Mouse (Mus musculus): ENCODE measurements around the gene Hoxc13.

The Hoxc13 gene

DNA sequence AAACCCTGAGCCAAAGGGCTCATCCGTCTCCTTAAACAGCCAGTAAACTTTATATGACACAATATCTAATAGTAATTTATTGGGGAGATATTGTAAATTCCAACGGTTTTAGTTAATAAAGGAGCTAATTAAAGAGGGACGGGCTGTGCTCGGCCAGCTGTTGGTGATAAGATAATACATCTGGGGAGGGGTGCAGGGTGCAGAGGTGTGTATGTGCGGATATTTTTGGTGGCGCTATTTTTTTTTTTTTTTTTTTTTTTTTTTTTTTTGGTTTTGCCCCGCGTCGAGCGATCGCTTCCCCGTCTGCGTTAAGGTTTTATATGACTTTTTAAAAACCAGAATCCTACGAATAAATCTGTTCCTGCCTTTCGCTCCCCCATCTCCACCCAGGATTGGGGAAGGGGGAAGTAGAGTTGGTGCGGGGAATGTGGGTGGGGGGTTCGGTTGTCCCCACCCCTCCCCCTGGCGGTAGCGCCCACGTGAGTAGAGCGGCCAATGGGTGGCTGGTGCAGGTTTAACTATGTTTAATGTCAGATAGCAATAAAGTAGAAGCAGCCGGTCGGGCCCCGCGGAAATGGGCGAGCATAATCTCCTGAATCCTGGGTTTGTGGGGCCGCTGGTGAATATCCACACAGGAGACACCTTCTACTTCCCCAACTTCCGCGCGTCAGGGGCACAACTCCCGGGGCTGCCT is 15.5 kb downstream of the Hoxc13 start, which contains the start of gene Hoxc12:
Gene Hoxc12, plus strand, starts transcription at position 479 of the 694 bp plus-strand sequence.
- DNase-seq (ENCODE audit: low spot score): no peak

DNA sequence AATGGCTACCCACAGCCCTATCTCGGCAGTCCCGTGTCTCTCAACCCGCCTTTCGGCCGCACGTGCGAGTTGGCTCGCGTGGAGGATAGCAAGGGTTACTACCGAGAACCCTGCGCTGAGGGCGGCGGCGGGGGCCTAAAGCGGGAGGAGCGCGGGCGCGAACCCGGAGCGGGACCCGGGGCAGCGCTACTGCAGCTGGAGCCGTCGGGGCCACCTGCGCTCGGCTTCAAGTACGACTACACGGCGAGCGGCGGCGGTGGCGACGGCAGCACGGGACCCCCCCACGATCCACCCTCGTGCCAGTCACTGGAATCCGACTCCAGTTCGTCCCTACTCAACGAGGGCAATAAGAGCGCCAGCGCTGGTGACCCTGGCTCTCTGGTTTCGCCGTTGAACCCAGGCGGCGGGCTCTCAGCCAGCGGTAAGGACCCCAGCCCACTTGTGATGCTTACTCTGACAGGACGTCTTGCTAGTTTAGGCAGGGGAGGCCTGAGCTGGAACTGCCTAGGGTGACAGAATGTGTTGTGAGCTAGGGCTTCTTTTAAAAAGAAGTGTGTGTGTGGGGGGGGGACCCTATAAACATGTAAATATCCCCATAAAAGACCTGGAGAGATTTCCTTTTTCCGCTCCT is 16.2 kb downstream of the Hoxc13 start:
- no peak for DNase-seq (ENCODE audit: low spot score)

DNA sequence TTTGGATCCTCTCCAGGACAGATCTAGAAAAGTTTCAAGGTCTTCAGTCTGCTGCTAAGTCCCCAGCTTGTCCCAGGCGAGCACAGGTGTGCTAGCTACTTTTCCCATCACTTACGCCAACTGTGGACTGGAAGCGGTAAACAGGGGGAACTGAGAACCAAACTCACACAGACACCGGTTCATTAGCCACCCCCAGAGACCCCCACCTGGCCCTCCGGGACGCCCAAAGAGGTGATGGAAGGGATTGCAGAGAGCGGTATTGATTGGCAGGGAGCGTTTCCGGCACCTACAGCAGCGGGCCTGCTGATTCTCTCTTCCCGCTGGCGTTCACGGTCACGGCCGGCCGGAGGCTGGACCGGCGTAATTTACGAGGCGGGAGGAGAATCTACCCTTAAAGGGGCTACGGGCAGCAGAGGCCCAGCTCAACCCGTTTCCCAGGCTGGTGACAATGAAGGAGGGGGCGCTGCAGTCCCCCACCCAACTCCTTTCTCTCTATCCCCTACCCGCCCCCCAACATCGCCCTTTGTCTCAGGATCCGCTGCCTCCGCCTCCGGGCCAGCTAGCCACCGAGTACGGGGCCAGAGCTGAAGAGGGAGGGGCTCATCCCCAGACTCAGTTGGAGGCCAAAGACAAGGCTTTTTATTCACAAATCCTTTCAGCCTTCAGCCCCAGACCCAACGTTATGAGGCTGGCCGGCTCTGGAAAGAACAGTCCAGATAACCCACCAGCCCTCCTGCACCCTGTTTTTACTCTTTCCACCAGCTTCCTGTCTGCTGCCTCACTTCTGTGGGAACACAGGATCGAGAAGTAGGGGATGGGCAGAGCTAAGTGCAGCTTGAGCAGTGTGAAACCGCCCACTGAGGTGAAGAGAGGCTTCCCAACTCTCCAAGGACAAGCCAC is 18.6 kb downstream of the Hoxc13 start:
- no peak for DNase-seq (ENCODE audit: low spot score)

DNA sequence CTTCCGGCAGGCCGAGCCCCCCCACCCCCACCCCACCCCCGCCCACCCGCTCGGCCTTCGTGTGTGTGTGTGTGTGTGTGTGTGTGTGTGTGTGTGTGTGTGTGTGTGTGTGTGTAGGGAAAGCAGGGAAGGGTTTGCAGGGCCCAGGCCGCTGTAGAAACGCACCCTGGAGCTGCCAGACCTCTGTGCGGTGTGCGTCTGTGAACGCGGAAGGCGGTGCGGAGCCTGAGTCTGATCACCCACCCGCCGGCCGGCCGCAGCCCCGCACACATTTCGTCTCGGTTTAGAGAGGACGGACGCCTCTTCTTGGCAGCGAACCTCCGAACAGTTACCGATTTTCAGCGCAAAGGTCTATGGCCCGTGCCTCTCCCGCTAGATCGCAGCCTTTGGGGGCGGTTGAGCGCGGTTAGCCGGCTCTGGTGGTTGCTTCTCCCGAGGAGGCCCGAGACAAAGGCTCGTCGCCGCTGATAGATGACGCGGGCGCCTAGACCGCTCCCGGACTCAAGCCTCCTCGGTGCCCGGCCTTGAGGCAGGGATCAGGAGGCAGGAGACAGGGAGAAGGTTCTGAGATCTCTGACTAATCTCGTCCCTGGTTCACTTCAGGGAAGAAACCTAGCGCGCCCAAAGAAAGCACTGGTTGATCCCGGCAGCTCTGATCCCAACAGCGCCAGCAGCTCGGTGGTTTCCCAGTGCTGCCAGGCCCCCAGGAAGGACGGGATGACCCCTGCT is 22.0 kb downstream of the Hoxc13 start:
- DNase-seq (ENCODE audit: low spot score): no peak

DNA sequence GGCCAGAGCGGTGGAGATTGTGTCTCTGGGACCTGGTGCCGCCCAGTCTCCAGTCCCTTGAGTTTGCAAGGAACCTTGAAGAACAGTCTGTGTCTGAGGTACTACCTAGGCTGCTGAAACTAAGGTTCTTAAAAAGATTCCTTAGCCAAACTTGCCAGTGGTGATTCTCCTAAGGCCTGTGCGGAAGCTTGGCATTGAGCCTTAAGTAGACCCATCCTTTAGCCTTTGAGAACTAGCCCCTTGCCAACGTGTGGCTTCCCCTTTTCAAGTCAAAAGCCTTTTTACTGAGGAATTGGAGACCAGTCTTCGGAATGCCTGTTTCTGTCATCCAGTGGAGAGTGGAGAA is 22.5 kb downstream of the Hoxc13 start:
- no peak for DNase-seq (ENCODE audit: low spot score)

DNA sequence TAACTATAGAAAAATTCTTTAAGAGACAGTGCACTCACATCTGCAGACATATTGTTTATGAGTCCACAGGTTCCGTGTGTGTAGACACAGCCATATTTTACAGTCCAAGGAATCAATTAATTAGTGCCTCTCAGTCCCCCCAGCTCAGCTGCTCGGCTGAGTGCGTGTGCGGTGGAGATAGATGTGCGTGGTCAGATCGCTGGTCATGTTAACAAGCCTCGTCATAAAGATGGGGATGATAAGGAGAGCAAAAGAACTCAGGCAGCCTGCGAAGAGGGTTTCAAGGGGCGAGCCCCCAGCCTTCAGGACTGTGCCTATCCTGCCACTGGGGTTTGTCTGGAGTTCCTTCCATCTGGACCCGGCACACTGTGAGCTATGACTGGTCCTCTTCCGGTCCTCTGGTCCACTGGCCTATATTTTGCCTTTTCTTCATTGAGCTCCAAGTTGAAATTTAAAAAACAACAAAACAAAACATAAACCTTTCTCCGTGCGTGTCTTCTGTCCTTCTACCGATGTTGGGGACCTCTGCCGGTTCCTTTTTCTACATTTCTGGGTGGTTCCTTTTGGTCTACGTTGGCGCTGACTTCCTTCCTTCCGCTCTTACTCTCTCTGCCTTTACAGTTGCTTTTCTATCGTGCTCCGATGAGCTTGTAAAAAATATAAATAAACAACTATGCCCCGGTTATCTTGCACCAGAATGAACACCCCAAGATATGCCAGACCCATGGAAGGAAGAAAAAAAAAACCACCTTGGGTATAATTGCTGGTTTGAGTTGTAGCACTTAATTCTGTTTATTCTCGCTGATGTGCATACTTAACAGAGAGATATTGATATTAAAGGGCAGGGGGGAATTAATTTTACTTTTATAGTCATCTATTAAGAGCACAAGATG is 24.5 kb downstream of the Hoxc13 start:
- DNase-seq (ENCODE audit: low spot score): no peak

DNA sequence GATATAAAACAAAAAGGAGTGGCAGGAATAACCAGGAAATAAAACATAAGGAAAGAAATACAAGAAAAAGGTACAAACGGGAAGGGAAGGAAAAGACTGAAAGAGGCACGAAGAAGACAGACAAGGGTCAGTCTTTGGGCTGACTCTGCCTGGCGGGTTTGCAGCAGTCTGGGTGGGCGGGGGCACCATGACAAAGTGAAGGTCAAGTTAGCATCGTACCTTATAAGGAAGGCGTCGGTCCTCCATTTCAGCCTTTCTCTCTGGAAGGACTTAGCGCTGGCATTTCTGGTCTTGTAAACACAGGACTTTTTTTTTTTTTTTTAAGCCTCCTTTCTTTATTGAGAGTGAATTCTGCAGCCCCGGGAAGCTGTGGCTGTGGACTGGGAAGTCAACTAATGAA is 26.4 kb downstream of the Hoxc13 start:
- no peak for DNase-seq (ENCODE audit: low spot score)

DNA sequence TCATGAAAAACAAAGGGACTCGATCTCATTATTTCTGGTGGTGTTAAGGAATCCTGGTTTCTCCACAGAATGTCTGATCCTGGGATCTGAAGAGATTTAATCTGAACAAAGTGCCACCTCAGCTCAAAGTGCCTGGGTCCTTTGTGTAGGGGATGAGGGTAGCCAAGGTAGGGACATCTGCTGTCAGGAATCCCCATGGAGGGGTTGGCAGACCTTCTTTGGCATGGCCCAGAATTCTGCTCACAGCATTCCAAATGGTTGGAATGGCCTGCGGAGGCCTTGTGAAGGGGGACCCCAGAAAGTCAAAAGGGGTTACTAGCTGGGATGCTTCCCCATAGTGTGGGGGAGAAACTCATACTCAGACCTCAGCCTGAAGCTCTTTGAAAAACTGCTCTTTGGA is 27.9 kb downstream of the Hoxc13 start:
- DNase-seq (ENCODE audit: low spot score): no peak

DNA sequence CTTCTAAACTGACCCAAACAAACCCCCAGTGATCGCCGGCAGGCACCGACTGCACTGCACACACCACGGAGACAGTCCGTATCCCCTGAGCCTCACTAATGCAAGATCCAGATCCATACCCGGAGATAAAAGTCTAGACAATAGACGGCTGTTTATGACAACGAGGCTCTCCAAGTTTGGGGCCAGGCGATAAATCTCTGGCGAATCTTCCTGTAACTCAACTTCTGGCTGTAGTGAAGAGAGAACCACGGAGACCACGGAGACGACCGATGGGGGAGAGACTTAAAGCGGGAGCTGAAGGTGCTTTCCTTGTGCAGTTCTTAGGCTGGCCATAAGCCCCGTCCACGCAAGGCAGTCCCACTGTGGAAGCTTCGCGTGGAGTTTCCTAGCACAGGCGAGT is 28.8 kb downstream of the Hoxc13 start:
- DNase-seq (ENCODE audit: low spot score): no peak

DNA sequence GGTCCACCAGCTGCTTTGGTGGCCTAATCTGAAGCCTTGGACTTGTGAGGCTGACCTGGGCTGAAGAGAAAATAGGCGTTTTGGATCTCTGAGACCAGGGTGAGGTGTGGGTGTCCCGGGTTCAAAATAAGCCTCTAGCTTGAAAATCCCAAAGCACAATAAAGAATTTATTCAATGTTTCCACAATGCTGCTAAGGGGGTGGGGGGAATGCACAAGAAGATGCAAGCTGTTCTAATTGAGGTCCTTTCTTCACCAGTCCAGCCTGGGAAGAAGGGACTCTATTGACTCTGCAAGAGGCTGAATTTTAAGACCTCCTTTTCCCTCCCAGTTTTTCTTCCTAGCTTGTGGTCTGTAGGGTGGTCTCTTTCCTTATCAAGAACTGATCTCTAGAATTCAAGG is 30.0 kb downstream of the Hoxc13 start:
- DNase-seq (ENCODE audit: low spot score): no peak

DNA sequence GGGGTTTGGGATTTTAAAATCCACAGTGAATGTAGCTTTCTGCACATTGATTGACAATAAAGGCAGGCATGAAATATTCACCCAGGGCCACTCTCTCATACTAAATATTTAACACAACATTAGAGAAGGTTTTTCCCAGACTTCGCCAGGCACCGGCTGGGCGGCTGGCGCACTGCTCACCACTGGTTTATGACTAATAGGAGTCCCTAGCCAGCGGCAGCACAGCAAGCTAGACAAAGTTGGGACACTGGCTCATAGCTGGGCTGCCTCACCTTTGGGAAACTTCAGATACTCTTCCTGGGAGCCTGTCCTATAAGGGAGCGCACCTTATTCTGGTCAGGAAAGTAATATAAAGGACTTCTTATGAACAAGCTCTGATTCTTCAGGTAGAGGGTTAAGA is 32.7 kb downstream of the Hoxc13 start:
- DNase-seq (ENCODE audit: low spot score): no peak

DNA sequence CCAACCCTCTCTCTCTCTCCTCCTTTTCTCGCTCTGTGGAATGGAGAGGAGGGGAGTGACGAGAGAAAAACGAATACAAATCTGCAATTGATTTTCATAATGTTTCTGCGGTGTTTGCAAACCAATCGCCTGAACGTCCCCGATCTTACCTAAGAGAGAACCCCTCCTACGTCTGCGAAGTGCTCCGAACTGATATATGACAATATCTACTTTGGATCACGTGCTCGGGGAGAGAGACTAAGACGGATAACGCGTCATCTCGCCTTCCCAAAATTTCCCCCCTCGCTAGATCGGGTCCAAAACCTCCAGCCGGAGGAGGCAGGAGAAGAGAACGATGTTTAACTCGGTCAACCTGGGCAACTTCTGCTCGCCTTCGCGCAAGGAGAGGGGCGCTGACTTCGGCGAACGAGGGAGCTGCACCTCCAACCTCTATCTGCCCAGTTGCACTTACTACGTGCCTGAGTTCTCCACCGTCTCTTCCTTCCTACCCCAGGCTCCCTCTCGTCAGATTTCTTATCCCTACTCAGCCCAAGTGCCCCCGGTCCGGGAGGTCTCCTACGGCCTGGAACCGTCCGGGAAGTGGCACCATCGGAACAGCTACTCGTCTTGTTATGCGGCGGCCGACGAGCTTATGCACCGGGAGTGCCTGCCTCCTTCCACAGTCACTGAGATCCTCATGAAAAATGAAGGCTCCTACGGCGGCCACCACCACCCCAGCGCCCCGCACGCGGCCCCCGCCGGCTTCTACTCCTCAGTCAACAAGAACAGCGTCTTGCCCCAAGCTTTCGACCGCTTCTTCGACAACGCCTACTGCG is 33.5 kb downstream of the Hoxc13 start, which contains the start of gene Hoxc11:
Gene Hoxc11, plus strand, starts transcription at position 236 of the 815 bp plus-strand sequence.
- no peak for DNase-seq (ENCODE audit: low spot score)

DNA sequence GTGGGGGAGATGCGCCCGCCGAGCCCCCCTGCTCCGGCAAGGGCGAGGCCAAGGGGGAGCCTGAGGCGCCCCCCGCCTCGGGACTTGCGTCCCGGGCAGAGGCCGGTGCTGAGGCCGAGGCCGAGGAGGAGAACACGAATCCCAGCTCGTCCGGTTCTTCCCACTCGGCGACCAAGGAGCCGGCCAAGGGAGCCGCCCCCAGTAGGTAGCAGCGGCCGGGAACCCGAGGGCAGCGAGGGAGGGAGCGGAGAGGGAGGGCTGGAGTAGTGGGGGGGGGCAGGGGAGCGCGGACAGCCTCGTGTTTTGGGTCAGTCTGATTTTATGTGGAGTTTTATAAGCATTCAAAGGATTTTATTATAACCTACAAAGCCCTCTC is 34.1 kb downstream of the Hoxc13 start:
- no peak for DNase-seq (ENCODE audit: low spot score)

DNA sequence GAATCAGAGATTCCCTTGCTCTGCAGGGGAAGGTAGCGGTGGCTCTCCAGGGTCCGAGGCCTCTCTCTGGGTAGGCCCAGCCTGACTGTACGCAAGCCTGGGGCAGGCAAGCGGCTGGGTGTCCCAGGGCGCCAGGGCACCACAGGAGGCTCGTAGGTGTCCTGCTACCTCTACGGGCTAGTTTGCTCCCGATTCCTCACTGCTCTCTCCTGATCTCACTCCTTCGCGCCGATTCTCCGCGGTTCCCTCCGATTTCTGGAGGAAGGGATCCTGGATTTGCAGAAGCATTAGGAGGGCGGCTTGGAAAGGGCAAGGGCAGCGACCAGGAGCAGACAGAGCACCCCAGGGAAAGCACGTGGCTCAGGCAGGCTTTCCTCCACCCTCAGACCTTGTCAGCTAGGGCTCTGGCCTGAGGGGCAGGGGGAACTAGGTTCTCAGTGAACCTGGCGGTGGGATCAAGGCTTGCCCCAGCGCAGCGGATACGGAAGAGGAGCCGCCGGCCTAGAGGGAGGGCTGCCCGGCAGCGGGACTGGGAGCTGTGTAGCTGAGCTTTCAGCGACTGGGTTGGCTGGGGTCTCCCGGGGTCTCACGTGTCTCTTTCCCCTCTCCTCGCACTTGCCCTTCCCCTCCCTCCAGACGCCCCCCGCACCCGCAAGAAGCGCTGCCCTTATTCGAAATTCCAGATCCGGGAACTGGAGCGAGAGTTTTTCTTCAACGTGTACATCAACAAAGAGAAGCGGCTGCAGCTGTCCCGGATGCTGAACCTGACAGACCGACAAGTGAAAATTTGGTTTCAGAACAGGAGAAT is 35.1 kb downstream of the Hoxc13 start:
- DNase-seq (ENCODE audit: low spot score): no peak

DNA sequence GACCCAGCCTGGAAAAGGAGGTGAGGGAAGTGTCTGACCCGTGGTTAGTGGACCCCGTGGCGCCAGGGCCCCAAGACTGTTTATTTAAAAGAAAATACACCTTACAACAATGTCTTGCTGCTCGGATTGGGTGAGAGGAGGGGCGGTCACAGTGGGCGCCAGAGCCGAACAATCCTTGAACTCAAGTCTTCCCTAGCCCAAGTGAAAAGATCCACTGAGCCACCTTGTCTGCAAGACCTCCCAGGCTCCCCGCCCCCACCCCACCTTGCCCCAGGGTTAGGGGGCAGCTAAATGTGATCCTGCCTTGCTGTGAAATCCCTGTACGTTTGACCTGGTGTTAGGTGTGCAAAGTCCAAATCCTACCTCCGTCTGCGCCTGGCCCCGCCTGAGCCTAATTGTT is 36.0 kb downstream of the Hoxc13 start:
- no peak for DNase-seq (ENCODE audit: low spot score)

DNA sequence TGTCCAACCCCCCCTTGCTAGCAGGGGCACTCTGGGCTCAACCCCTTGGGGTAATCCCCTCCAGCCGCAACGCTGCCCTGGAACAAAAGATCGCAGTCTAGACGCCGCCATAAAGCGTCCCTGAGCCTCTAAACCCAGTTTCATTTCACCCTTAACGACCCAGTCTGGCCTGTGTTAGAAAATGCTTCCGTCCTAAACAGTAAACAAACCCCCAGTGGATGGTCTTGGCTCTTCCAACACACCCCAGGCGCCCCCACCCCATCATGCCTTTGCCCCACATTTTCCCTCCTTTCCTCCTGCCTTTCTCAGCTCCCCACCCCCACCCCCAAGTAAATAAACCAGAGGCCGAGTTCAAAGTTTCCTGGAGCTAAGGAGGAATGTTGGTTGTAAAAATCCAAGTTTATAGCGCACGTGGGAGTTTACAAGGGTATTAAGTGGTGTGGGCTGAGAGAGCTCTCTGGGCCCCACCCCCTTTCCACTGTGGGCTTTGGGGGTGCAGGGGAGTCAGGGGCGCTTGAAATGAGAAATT is 38.8 kb downstream of the Hoxc13 start:
- no peak for DNase-seq (ENCODE audit: low spot score)

DNA sequence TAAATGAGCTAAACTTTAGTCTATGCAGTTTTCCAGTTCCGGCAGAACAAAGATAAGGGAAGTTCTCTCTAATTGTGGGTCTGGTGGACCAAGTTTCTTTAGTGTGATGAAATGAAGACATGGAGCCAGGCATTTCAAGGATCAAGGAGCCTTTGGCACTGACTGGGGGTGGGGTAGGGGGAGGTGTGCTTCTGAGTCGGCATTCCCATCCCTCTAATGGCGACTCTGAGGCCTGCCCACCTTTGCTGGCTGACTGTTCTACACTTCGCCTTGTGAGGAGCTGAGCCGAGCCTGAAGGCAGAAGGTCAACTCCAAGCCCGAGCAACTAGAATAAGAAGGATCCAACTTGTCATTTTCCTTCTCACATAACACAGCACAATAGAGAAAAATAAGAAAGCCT is 40.8 kb downstream of the Hoxc13 start:
- no peak for DNase-seq (ENCODE audit: low spot score)

DNA sequence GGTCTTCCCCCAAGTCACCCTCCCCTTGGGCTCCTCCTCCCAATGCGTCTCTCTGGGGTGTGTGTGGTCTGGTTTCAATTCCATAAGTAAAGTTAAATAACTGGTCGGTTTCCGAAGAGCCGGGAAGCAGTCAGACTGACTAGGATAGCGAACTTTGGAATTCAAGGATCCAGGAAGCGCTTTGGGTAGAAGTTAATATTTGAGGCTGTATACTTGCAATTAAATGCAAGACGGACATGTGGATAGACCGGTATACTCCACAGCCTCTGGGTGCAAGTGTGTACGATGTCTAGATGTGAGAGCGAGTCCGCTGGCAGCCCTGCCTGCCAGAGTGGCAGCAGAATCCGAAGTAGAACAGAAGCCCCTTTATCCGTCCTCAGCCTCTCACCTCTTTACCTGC is 41.6 kb downstream of the Hoxc13 start:
- DNase-seq (ENCODE audit: low spot score): no peak

DNA sequence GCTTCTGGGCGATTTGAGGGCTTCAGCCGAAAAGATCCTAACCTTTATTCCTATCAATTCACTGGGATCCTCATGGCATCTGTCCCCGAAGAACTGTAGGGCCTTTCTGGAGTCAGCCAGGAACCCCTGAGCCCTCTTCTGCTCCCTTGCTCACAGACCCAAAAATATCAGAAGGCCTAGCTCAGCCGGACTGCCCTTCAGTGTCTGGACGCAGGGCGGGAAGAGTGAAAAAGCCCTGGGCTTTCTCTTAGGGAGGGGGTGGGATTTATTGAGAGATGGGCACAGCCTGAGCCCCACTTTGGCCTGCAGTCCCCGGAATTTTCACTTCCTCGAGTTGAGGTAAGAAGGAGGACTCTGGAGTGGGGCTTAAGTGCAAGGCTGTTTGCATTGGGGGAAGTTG is 42.4 kb downstream of the Hoxc13 start:
- no peak for DNase-seq (ENCODE audit: low spot score)

All from testis, postnatal 10 days (tissue).